Mouse (Mus musculus) spleen, postnatal 36 days (tissue): ENCODE measurements around the gene Parva.

Experiments
- DNase-seq, 2 experiments: peaks; one replicate each; pipeline ENCODE4 v3.0.0; 2022; ENCODE audit warnings: low spot score in 2 of 2, mixed read lengths in 1 of 2

Gene Parva

GRCm38 (mm10) chr7:112427357-112428157 lies at the start of gene Parva:
Gene Parva, plus strand, starts transcription at chr7:112427505.
- DNase-seq, result no peak

- no peak for DNase-seq
Observed at GRCm38 (mm10) chr7:112378056-112378455, 49.2 kb upstream of the Parva start.

GRCm38 (mm10) chr7:112378476-112378875 lies 48.8 kb upstream of the Parva start:
- DNase-seq, result no peak

GRCm38 (mm10) chr7:112386521-112386920 lies 40.8 kb upstream of the Parva start:
- no peak for DNase-seq

GRCm38 (mm10) chr7:112387876-112388275 lies 39.4 kb upstream of the Parva start:
- no peak for DNase-seq

- DNase-seq, result no peak
Observed at GRCm38 (mm10) chr7:112388363-112388875, 38.9 kb upstream of the Parva start.

GRCm38 (mm10) chr7:112389611-112390251 lies 37.6 kb upstream of the Parva start:
- DNase-seq, result no peak

GRCm38 (mm10) chr7:112390252-112390936 lies 36.9 kb upstream of the Parva start:
- DNase-seq, result no peak

- DNase-seq, result no peak
Observed at GRCm38 (mm10) chr7:112390937-112391605, 36.2 kb upstream of the Parva start.

- no peak for DNase-seq
Observed at GRCm38 (mm10) chr7:112397786-112398185, 29.5 kb upstream of the Parva start.

GRCm38 (mm10) chr7:112399425-112400170 lies 27.7 kb upstream of the Parva start:
- no peak for DNase-seq

- peak; percentile 7 to 21 for DNase-seq
Observed at GRCm38 (mm10) chr7:112400175-112400574, 27.1 kb upstream of the Parva start.

GRCm38 (mm10) chr7:112405061-112405460 lies 22.2 kb upstream of the Parva start:
- DNase-seq, result no peak

- no peak for DNase-seq
Observed at GRCm38 (mm10) chr7:112405578-112405977, 21.7 kb upstream of the Parva start.

- DNase-seq, result no peak
Observed at GRCm38 (mm10) chr7:112407597-112407996, 19.7 kb upstream of the Parva start.

GRCm38 (mm10) chr7:112409991-112410390 lies 17.3 kb upstream of the Parva start:
- DNase-seq, result no peak

GRCm38 (mm10) chr7:112413286-112413685 lies 14.0 kb upstream of the Parva start:
- DNase-seq, result no peak

GRCm38 (mm10) chr7:112416058-112416526 lies 11.2 kb upstream of the Parva start:
- DNase-seq, result no peak

GRCm38 (mm10) chr7:112416730-112417513 lies 10.4 kb upstream of the Parva start:
- DNase-seq, result no peak

- DNase-seq, result no peak
Observed at GRCm38 (mm10) chr7:112417598-112417997, 9.7 kb upstream of the Parva start.
